ENCODE assay signal across 15 mouse cellular contexts in the genomic region with DNA sequence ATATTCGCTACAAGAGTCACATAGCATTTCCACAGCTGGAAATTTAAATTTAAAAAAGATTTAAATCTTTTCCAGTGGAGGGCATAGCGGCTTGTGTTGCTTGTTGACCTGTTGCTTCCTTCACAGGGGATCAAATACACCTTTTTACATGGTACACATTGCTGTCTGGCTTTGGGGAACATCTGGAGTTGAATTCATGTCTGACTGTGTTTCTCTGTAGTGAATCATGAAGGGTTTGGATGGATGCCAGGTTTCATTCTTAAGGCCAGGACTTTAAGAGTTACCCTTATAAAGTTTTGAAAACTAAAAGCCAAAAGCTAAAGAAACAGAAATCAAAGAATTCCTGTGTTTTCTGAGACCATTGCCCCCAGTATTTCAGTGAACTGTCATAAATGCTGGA.
"Had no signal": no experiment of that assay in that cellular context is flagged by ENCODE, and none has a peak within 500 bp of the region (broad histone marks: within the 10 kb centered on the region; RNA-seq: fewer than 3 reads in every experiment).

No protein-coding gene starts in this region.

- H3K9ac ChIP-seq: liver, embryonic 13.5 days; liver, postnatal 0 days; neural tube, embryonic 13.5 days had no signal

- H3K36me3 ChIP-seq: liver, embryonic 13.5 days; midbrain, embryonic 10.5 days; neural tube, embryonic 13.5 days had no signal

- H3K9me3 ChIP-seq: liver, embryonic 13.5 days; midbrain, embryonic 10.5 days; neural tube, embryonic 13.5 days had no signal

- H3K27me3 ChIP-seq: liver, embryonic 13.5 days; neural tube, embryonic 13.5 days had no signal

- H3K4me2 ChIP-seq: liver, embryonic 13.5 days; neural tube, embryonic 13.5 days had no signal

- H3K4me3 ChIP-seq: left cerebral cortex, adult 2 months; liver, embryonic 13.5 days; midbrain, embryonic 10.5 days; neural tube, embryonic 13.5 days had no signal

- H3K27ac ChIP-seq: left cerebral cortex, adult 2 months; liver, embryonic 13.5 days; midbrain, embryonic 10.5 days; neural tube, embryonic 13.5 days had no signal

- DNase-seq: kidney, adult 11 months; kidney, adult 9 months; kidney, postnatal 14 days; liver; liver, embryonic 13.5 days; liver, postnatal 0 days; lung, postnatal 36 days; retina, postnatal 1 day; right cerebral cortex, postnatal 4 days; spleen, adult 18-20 months had no signal

- H3K4me1 ChIP-seq: liver, embryonic 13.5 days; midbrain, embryonic 10.5 days had no signal

- ATAC-seq: liver, postnatal 0 days; lung, postnatal 0 days; midbrain, embryonic 16.5 days had no signal
